Mouse (Mus musculus) CH12.LX (cell line): Measurements from ENCODE around the gene Pde8b.

Source experiments
- CTCF ChIP-seq, 2 experiments: IDR thresholded peaks in 1 of 2; conservative IDR thresholded peaks in 1 of 2; 2 replicates each; pipeline ENCODE4 v1.5.1; 2011 to 2012; ENCODE audit warnings: low read depth in 2 of 2, low read length in 2 of 2, improper control_type of control experiment in 1 of 2, inconsistent platforms in 1 of 2, mild to moderate bottlenecking in 1 of 2, moderate library complexity in 1 of 2
- POLR2A ChIP-seq: IDR thresholded peaks from 2 replicates; pipeline ENCODE4 v1.6.1; 2011; ENCODE audit warnings: low read depth, mild to moderate bottlenecking, improper control_type of control experiment, low read length
- ZNF384 ChIP-seq: IDR thresholded peaks from 2 replicates; pipeline ENCODE4 v1.6.1; 2012; ENCODE audit warnings: low read depth, low read length, improper control_type of control experiment, inconsistent platforms

DNA sequence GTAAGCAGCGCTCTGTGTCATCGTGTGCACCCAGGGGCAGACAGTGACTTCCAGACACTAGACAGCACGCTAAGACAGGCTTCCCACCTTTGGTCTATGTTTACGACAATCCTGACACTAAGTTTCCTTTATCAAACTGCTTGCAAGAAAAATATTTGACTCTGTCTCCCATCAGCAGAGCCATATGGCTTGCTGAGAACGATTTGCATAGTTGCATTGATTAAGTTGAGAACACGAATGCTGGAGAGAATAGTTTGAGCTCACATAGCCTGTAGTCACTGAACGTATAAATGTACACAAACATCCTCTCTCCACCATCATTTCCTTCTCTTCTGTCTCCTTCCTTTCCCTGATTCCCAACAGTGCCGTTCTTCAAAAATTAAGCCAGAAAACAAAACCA is 49.3 kb downstream of the Pde8b start:
- TF ChIP-seq CTCF (conservative IDR thresholded peaks at IDR 0.05 in 1 of 2, IDR thresholded peaks at IDR 0.05 in 1 of 2; ENCODE audit: low read depth in 2 of 2, low read length in 2 of 2) (no peak), POLR2A (no peak), ZNF384 (no peak)
